Mouse (Mus musculus) midbrain, embryonic 15.5 days (tissue): ENCODE measurements at regions not wholly inside any gene's neighbourhood (a gene's known extent, or its start where the extent isn't known, plus 50 kb on each side); places are given as distances from the start of the nearest gene placed in this dataset.

Experiments used
- ATAC-seq: fragments of 200-750 bp; cut with Nextera tagmentation; replicated peaks from 2 replicates; pipeline ENCODE4 v1.8.0; 2017; ENCODE audit warnings: moderate TSS enrichment
- H3K27ac ChIP-seq: fragments of 300-500 bp; sonication (generic); 2 replicates; pipeline ENCODE4 v1.5.1; 2015; ENCODE audit warnings: mild to moderate bottlenecking, inconsistent platforms
- H3K27me3 ChIP-seq: fragments of 300-500 bp; sonication (generic); replicated peaks from 2 replicates; pipeline ENCODE4 v1.6.1; 2015; ENCODE audit warnings: inconsistent platforms
- H3K36me3 ChIP-seq: fragments of 300-500 bp; sonication (generic); replicated peaks from 2 replicates; pipeline ENCODE4 v1.6.1; 2015; ENCODE audit warnings: inconsistent platforms
- H3K4me1 ChIP-seq: fragments of 300-500 bp; sonication (generic); 2 replicates; pipeline ENCODE4 v1.6.1; 2015; ENCODE audit warnings: inconsistent platforms
- H3K4me2 ChIP-seq: fragments of 300-500 bp; sonication (generic); 2 replicates; pipeline ENCODE4 v1.6.1; 2015; ENCODE audit warnings: inconsistent platforms, mild to moderate bottlenecking, moderate library complexity
- H3K4me3 ChIP-seq: fragments of 300-500 bp; sonication (generic); 2 replicates; pipeline ENCODE4 v1.5.1; 2015; ENCODE audit warnings: mild to moderate bottlenecking, inconsistent platforms
- H3K9ac ChIP-seq: fragments of 300-500 bp; sonication (generic); 2 replicates; pipeline ENCODE4 v1.6.1; 2015; ENCODE audit warnings: mild to moderate bottlenecking, inconsistent platforms
- H3K9me3 ChIP-seq: fragments of 300-500 bp; sonication (generic); 2 replicates; pipeline ENCODE4 v1.6.1; 2016; ENCODE audit warnings: inconsistent platforms
- WGBS: fragments of 180-500 bp; shearing (Covaris S2); methylation state at CpG from one replicate; pipeline ENCODE4 v1.1.7; 2015; ENCODE audit warnings: mixed read lengths; 5-methylcytosine and 5-hydroxymethylcytosine counted together

GRCm38 (mm10) chr14:98656533-98656932 is 337.6 kb downstream of the Rpl36a-ps1 start:
- WGBS = 60% methylated on average over 4 of the region's 4 CpGs
- Histone ChIP-seq H3K27me3 (no peaks in the 10 kb centered on the region), H3K4me1 (no peaks in the 10 kb centered on the region), H3K4me2 (no peak overlapping the region), H3K4me3 (no peak overlapping the region), H3K9ac (no peak overlapping the region), H3K9me3 (no peaks in the 10 kb centered on the region), H3K36me3 (no peaks in the 10 kb centered on the region), H3K27ac (no peak overlapping the region)
- no peak for ATAC-seq

GRCm38 (mm10) chr14:98654191-98654809 is 339.8 kb downstream of the Rpl36a-ps1 start:
- Histone ChIP-seq H3K4me2 (no peak overlapping the region), H3K9ac (no peak overlapping the region), H3K4me1 (no peaks in the 10 kb centered on the region), H3K9me3 (no peaks in the 10 kb centered on the region), H3K4me3 (no peak overlapping the region), H3K27me3 (no peaks in the 10 kb centered on the region), H3K27ac (no peak overlapping the region), H3K36me3 (no peaks in the 10 kb centered on the region)
- 78% methylated on average over 6 of the region's 6 CpGs for WGBS
- no peak for ATAC-seq

DNA sequence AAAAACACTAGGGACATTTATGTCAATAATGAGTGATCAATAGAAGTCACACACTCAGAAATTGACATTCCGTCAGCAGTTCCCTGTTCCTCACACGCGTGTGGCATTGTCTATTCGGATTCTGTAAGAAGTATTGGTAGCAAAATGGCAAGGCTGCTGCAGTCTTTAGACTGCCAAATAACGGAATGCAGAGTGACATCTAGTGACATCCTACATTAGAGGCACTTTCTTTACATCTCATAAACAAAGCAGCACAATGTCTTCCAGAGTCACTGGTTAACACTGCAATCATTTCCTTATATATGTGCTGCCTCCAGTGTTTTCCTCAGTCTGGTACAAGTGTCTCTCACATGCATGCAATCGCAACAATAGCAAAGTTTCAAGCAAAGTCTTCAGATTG is 342.9 kb downstream of the Rpl36a-ps1 start:
- H3K4me3 ChIP-seq = no peak overlapping the region
- no peaks in the 10 kb centered on the region for H3K27me3 ChIP-seq
- H3K4me2 ChIP-seq = no peak overlapping the region
- H3K9ac ChIP-seq = no peak overlapping the region
- no peak; the same call in 1 of the 2 replicates for ATAC-seq
- no peak overlapping the region for H3K27ac ChIP-seq
- WGBS = 74% methylated on average over 6 of the region's 6 CpGs
- H3K9me3 ChIP-seq = no peaks in the 10 kb centered on the region
- no peaks in the 10 kb centered on the region for H3K4me1 ChIP-seq
- H3K36me3 ChIP-seq = no peaks in the 10 kb centered on the region

- Histone ChIP-seq H3K4me3 (no peak overlapping the region), H3K36me3 (no peaks in the 10 kb centered on the region), H3K27ac (no peak overlapping the region), H3K4me2 (no peak overlapping the region), H3K9ac (no peak overlapping the region), H3K27me3 (no peaks in the 10 kb centered on the region), H3K4me1 (no peaks in the 10 kb centered on the region), H3K9me3 (no peaks in the 10 kb centered on the region)
- ATAC-seq = no peak
- WGBS = 66% methylated on average over 4 of the region's 4 CpGs
These were observed 343.6 kb downstream of the Rpl36a-ps1 start for GRCm38 (mm10) chr14:98650520-98650919.

DNA sequence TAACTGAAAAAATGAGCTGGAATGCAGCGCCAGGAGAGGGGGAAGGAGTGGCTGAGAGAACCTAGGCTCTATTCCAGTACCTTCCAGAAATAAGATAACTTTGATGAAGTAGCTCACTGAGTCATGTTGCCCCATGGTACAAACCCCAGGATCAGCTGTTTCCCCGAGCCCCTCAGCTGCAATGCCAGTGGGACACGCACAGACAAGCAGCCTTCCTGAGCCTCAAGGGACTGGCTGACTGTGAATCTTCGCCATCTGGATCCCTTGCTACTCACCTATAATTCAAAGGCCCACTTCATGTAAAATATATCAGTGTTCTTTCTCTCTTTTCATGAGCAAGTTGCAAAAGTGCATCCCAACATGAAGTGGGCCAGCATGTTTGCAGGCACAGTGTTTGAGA is 346.5 kb downstream of the Rpl36a-ps1 start:
- H3K9me3 ChIP-seq = no peaks in the 10 kb centered on the region
- H3K4me1 ChIP-seq = no peaks in the 10 kb centered on the region
- no peak overlapping the region for H3K9ac ChIP-seq
- no peak for ATAC-seq
- no peak overlapping the region for H3K27ac ChIP-seq
- WGBS = 80% methylated on average over 4 of the region's 4 CpGs
- no peaks in the 10 kb centered on the region for H3K36me3 ChIP-seq
- no peaks in the 10 kb centered on the region for H3K27me3 ChIP-seq
- no peak overlapping the region for H3K4me3 ChIP-seq
- H3K4me2 ChIP-seq = no peak overlapping the region

DNA sequence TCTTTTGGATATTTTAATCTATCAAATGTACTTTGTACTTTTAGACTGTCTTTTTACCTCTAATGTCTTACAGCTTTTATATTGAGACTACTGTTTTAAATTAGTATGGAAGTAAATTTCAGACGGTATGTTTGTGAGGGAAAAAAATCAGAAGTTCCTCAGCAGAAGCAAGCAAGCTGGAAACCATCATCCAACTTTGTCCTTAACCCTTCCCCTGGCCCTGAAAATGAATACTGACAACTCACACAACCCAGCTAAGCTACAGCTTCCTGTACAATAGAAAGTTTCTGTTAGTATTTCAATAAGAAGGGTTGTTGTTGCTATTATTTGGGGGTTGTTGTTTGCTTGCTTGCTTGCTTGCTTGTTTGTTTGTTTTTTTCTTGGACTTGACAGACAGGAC is 350.4 kb downstream of the Rpl36a-ps1 start:
- no peaks in the 10 kb centered on the region for H3K9me3 ChIP-seq
- ATAC-seq = no peak
- 75% methylated on average over 1 of the region's 1 CpGs for WGBS
- no peaks in the 10 kb centered on the region for H3K4me1 ChIP-seq
- H3K36me3 ChIP-seq = no peaks in the 10 kb centered on the region
- no peak overlapping the region for H3K27ac ChIP-seq
- H3K27me3 ChIP-seq = no peaks in the 10 kb centered on the region
- H3K4me2 ChIP-seq = no peak overlapping the region
- no peak overlapping the region for H3K9ac ChIP-seq
- H3K4me3 ChIP-seq = no peak overlapping the region

DNA sequence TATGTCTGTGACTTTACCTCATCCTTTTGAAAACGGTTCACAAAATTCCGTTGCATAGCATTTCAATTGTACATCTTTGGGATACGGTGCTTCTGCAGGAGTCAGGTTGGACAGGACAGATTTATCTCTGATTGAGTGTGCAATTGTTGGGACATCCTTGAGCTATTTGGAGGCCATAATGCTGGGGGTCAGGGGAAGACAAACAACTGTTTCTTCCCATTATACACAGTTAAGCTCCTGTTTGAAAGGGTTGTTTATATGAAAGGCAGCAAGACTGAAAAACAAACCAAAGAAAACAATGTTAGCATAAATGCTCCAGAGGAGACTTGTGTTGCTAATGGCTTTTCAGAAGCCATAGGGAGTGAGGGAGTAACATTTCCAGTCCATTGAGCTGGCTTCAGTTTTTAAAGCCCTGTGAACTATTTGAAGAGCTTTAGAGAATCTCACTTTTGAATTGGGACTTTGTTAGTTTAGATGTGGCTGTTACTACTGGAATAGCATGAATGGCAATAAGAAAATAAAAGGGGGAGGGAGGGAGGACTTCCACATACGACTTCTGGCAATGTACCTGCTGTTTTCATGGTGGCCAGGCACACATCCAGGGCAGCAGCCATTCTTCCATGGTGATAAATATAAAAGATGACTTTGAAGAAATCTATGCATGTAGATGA is 351.3 kb downstream of the Rpl36a-ps1 start:
- no peaks in the 10 kb centered on the region for H3K27me3 ChIP-seq
- H3K27ac ChIP-seq = no peak overlapping the region
- no peaks in the 10 kb centered on the region for H3K4me1 ChIP-seq
- no peaks in the 10 kb centered on the region for H3K36me3 ChIP-seq
- 51% methylated on average over 4 of the region's 4 CpGs for WGBS
- H3K9ac ChIP-seq = no peak overlapping the region
- no peaks in the 10 kb centered on the region for H3K9me3 ChIP-seq
- H3K4me2 ChIP-seq = no peak overlapping the region
- no peak for ATAC-seq
- no peak overlapping the region for H3K4me3 ChIP-seq

DNA sequence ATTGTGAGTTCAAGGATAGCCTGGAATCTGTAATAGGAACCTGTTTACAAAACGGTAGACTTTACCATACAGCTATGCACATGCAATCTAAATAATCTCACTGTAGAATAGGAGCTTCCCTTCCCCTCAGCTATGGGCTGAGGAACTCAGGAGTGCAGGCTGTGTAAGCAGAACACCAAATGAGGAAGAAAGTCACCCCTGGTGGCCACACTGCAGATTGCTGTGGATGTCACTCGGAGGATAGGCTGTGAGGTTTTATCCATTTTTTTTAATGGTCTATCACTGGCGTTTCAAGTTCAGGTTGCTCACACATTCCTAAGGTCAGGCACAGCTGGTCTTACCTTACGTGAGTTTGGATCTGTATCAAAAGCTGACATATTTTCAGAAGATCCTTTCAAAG is 365.1 kb downstream of the Rpl36a-ps1 start:
- H3K9me3 ChIP-seq = no peaks in the 10 kb centered on the region
- no peaks in the 10 kb centered on the region for H3K36me3 ChIP-seq
- H3K9ac ChIP-seq = no peak overlapping the region
- ATAC-seq = no peak
- H3K27ac ChIP-seq = no peak overlapping the region
- H3K4me2 ChIP-seq = no peak overlapping the region
- WGBS = 83% methylated on average over 4 of the region's 4 CpGs
- H3K27me3 ChIP-seq = no peaks in the 10 kb centered on the region
- no peak overlapping the region for H3K4me3 ChIP-seq
- 0 out of 2 replicates have a peak, but pooled peaks cover 4% of the 10 kb centered on the region for H3K4me1 ChIP-seq

DNA sequence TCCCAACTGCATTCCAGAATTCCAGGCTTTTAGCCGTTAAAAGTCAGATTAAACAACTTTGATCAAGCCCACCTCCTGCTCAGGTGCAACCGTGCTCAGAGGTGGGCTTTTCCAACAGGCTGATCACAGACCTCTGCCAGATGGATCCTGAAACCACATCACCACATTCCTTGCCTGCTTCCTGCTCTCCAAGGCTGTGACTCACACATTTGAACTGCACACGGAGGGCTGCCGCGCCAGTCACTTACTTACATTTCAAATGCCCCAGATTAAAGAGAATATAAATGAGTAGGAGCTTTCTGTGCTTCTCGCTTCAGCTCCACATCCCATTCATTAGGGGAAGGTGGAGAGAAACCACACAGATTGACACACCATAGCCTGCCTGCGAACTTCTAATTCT is 367.6 kb downstream of the Rpl36a-ps1 start:
- Histone ChIP-seq H3K4me3 (no peak overlapping the region), H3K27me3 (no peaks in the 10 kb centered on the region), H3K27ac (no peak overlapping the region), H3K9ac (no peak overlapping the region), H3K36me3 (no peaks in the 10 kb centered on the region), H3K4me1 (0 out of 2 replicates have a peak, but pooled peaks cover 4% of the 10 kb centered on the region), H3K9me3 (no peaks in the 10 kb centered on the region), H3K4me2 (no peak overlapping the region)
- 50% methylated on average over 7 of the region's 7 CpGs for WGBS
- ATAC-seq = 0 out of 2 replicates have a peak, but pooled peaks have one; percentile 30

- no peak overlapping the region for H3K9ac ChIP-seq
- no peak overlapping the region for H3K4me2 ChIP-seq
- 0 out of 2 replicates have a peak, but pooled peaks cover 4% of the 10 kb centered on the region for H3K4me1 ChIP-seq
- ATAC-seq = no peak
- WGBS = 89% methylated on average over 4 of the region's 4 CpGs
- no peaks in the 10 kb centered on the region for H3K36me3 ChIP-seq
- H3K4me3 ChIP-seq = no peak overlapping the region
- no peaks in the 10 kb centered on the region for H3K9me3 ChIP-seq
- no peaks in the 10 kb centered on the region for H3K27me3 ChIP-seq
- H3K27ac ChIP-seq = no peak overlapping the region
These were observed 368.3 kb downstream of the Rpl36a-ps1 start for GRCm38 (mm10) chr14:98625867-98626266.

- Histone ChIP-seq H3K9me3 (no peaks in the 10 kb centered on the region), H3K9ac (no peak overlapping the region), H3K4me1 (no peaks in the 10 kb centered on the region), H3K27ac (no peak overlapping the region), H3K4me2 (no peak overlapping the region), H3K27me3 (no peaks in the 10 kb centered on the region), H3K4me3 (no peak overlapping the region), H3K36me3 (no peaks in the 10 kb centered on the region)
- 71% methylated on average over 2 of the region's 2 CpGs for WGBS
- no peak for ATAC-seq
These were observed 388.3 kb downstream of the Rpl36a-ps1 start for GRCm38 (mm10) chr14:98605772-98606171.

DNA sequence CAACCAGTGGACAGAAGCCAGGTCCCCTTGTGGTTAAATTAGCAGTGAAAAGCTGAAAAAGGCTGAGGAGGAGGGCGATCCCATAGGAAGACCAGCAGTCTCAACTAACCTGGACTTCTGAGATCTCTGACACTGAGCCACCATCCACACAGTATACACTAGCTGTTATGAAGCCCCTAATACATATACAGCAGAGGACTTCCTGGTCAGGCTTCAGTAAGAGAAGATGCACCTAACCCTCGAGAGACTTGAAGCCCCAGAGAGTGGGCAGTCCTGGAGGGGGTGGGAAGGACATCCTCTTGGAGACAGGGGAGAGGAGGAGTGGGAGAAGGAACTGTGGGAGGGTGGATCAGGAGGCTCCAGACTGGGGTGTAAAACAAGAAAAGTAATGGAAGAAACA is 397.9 kb downstream of the Rpl36a-ps1 start:
- no peaks in the 10 kb centered on the region for H3K4me1 ChIP-seq
- no peaks in the 10 kb centered on the region for H3K36me3 ChIP-seq
- H3K4me2 ChIP-seq = no peak overlapping the region
- WGBS = 86% methylated on average over 2 of the region's 2 CpGs
- ATAC-seq = no peak
- H3K4me3 ChIP-seq = no peak overlapping the region
- H3K27ac ChIP-seq = no peak overlapping the region
- no peaks in the 10 kb centered on the region for H3K27me3 ChIP-seq
- no peaks in the 10 kb centered on the region for H3K9me3 ChIP-seq
- H3K9ac ChIP-seq = no peak overlapping the region

DNA sequence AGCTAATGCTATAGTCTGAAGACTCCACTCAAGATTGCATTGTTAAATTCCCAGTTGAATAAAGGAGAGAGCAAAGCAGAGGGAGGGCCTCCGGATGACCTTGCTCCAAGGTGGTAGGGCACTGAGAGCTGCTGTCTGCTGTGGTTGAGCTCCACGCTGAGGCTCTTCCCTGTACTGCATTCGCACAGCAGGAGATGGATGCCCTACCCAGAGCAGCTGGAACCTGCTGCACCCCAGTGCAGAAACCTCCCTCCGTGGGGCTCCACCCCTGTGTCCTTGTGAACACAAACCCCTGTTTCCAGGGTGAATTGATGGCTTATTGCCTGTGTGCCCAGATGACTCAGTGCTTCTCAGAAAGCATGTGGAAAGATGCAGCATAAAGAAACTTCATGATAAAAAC is 404.3 kb downstream of the Rpl36a-ps1 start:
- ATAC-seq = peak; percentile 63; the same call in 1 of the 2 replicates
- 0 out of 2 replicates have a peak, but pooled peaks cover 2% of the 10 kb centered on the region for H3K4me1 ChIP-seq
- no peak overlapping the region for H3K4me2 ChIP-seq
- H3K27ac ChIP-seq = no peak overlapping the region
- H3K36me3 ChIP-seq = no peaks in the 10 kb centered on the region
- WGBS = 7% methylated on average over 4 of the region's 4 CpGs
- H3K9me3 ChIP-seq = no peaks in the 10 kb centered on the region
- no peaks in the 10 kb centered on the region for H3K27me3 ChIP-seq
- H3K9ac ChIP-seq = no peak overlapping the region
- H3K4me3 ChIP-seq = no peak overlapping the region
